Mouse (Mus musculus): ENCODE data around the gene Apoe. TPM values are rescaled to one million over a fixed set of nuclear protein-coding genes. Genes with fewer than 3 reads are reported as not detected.

Gene Apoe
- total RNA-seq, 2 experiments from 2014 or later: 636 to 2,003 TPM

DNA sequence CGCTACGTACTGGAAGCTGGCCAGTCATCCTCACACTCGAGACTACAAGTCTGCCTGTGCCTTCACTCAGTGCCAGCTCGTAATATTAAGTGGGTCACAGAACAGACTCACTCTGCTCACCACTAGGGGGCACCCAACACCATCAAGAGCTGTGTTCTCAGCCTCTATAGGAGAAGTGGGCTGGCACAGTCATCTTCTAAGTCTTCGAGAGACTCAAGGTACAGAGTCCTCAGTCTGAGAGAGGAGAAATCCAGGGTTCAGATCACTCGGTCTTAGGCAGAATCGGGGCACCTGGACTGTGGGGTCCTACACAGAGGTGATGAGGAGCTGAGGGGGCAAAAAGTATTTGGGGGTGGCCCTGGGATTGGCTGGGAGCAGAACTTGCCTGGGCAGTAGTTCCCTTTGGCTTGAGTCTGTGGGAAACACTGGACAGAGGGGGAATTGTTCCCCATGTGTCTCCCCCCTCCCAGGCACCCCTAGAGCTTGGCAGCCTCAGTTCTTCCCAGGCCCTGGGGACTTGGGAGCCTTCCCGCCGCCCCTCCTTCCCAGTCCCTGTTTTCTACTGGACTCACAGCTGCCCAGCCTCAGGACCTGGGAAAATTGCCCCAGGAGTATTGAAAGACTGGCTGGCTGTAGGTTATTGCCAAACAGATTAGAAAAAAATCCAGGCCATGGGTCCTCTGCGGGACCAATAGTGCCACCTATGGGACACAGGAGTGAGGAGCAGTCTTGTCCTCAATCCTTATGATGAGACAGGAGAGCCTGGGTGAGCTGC is 29.9 kb downstream of the Apoe start:
- peak; percentile 59 to 90 for DNase-seq (ENCODE audit: low spot score in 2 of 2)

DNA sequence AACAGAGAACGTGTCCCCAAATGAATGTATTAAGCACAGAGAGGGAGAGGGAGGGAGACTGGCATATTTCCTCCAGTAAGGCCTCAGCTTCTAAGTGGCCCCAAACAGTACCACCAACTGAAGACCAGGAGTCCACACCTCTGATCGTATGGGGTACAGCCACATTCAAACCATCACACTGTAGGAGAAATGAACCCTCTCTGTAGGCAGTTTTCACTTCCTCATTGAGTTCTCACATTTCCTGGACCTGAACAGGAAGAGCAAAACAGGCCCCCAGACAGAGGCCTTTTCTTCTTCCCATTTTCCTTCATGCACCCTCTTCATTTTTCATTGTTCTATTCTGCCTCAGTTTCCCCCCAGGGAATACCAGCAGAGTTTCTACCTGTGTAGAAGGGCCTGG is 31.6 kb downstream of the Apoe start:
- no peak for DNase-seq (ENCODE audit: low spot score in 2 of 2)

GRCm38 (mm10) chr7:19666750-19667149 is 32.2 kb downstream of the Apoe start:
- no peak for DNase-seq (ENCODE audit: low spot score in 2 of 2)

DNA sequence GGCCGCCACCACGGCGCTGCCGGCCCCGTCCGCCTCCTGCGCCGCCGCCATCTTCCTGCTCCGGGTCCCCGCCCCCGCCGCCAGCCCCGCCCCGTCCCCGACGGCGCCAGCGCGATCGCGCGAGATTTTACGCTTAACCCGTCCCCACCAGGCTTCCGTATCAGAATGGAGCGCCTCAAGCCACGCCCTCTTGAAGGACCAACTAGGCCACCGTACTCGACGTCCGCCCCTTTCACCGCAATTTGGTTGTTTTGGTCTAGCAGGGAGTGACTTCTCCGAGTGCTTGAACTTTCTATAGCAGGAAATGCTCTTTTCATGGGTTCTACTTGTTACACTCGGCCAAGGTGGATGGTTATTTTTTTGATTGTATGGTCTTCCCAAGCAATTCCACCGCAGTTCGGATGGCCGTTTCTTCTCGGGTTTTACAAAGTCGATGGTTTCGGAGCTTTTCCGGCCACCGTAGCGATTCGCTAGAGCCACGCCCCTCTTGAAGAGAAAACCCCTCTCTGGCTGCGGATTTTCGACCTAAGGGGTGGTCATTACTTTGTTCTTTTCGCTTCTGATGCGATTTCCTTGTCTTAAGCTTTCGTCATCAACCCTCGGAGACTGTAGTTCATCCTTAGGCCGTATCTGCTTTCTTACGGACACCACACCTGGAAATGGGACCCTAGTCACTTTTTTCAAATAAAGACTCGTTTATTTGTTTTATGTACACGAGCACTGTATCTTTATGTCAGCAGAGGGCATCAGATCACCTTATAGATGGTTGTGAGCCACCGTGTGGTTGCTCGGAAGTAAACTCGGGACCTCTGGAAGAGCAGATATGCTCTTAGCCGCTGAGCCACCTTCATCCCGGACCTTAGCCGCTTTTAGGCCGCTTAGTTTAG is 33.8 kb downstream of the Apoe start, which contains the start of gene Clptm1:
Gene Clptm1 (minus strand): TSS at position 79 of the 887 bp plus-strand sequence.
- peak; percentile 94 to 96 for DNase-seq (ENCODE audit: low spot score in 2 of 2)

GRCm38 (mm10) chr7:19664455-19664954 is 34.5 kb downstream of the Apoe start:
- no peak for DNase-seq (ENCODE audit: low spot score in 2 of 2)

DNA sequence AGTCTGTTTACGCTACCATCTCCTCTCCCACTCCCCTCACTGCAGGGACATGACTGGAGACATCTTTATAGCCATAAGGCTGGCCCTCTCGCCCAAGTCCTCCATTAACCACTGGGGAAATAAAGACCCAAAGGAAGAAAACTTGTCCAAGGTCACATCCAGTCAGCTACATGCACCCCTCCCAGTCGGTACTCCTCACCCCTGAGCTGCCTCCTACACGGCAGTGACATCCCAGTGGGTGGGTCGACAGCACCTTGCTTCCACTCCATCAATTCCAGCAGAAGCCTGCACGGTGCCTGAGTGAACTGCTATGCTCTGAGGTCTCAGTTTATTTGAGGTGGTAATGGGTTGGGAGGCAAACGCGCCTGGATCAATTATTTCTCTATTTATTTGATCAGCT is 35.0 kb downstream of the Apoe start:
- DNase-seq (ENCODE audit: low spot score in 2 of 2): no peak

DNA sequence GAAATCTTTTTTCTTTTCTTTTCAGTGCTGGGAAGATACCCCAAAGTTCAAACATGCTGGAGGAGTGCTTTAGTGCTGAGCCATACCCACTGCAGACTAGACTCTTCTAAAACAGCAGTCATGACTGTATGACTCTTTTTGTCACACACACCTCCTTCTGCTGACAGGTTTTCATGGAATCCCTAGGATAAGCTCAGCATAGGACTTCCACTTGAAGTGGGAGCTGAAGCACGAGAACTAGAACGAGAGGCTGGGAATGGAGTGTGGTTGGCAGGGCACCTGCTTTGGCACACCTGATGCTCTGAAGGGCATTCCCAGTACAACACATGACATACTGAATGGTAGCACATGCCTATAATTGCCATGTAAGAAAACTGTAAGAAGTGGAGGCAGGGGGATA is 46.4 kb downstream of the Apoe start:
- DNase-seq (ENCODE audit: low spot score in 2 of 2): no peak

DNA sequence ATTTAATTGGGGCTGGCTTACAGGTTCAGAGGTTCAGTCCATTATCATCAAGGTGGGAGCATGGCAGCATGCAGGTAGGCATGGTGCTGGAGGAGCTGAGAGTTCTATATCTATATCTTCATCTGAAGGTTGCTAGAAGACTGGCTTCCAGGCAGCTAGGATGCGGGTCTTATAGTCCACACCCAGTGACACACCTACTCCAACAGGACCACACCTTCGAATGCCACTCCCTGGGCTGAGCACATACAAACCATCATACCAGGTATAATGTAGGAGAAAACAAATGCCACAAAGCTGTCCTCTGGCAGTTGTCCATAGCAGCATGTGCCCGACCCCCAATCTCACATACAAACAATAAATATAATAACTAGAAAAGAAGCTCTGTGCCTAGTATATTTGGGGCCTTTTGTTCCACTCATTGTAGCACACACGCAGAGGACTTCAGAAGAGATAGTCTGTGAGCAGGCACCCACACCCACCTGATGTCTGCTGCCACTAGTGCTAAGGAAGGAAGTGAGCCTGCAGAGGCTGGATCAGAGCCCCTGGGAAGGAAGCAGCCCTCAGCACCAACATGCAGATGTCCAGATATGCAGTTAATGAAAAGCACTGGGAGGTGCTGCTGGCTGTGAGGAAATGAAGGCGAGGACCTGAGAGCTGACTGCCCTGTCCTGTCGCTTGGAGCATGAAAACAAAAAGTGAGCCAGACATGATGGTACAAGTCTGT is 47.8 kb downstream of the Apoe start:
- no peak for DNase-seq (ENCODE audit: low spot score in 2 of 2)

Other genes with a start within 250 kb of the Apoe start
- 10 to 100 TPM; 47.7 to 51.6 TPM for gene Mark4, start 240.4 kb downstream of the Apoe start, total RNA-seq (2021)
- 10 to 100 TPM; 26.7 to 28.7 TPM for gene Exoc3l2, start 235.9 kb downstream of the Apoe start, total RNA-seq (2021)
- gene Bloc1s3, start 190.8 kb downstream of the Apoe start, total RNA-seq (2021): 1 to 10 TPM; 7.7 to 8.1 TPM
- 10 to 100 TPM; 67.0 to 76.7 TPM for gene Trappc6a, start 190.8 kb downstream of the Apoe start, total RNA-seq (2021)
- under 1 TPM; 0.17 to 0.28 TPM for gene Nkpd1, start 181.3 kb downstream of the Apoe start, total RNA-seq (2021)
- 10 to 100 TPM; 66.7 to 67.1 TPM for gene Ppp1r37, start 136.1 kb downstream of the Apoe start, total RNA-seq (2021)
- under 1 TPM; 0.25 to 0.39 TPM for gene Zfp296, start 121.9 kb downstream of the Apoe start, total RNA-seq (2021)
- gene Gemin7, start 121.6 kb downstream of the Apoe start, total RNA-seq (2021): 10 to 100 TPM; 67.0 to 68.8 TPM
- gene Clasrp, start 94.7 kb downstream of the Apoe start, total RNA-seq (2021): 10 to 100 TPM; 74.3 to 79.6 TPM
- gene Relb, start 69.8 kb downstream of the Apoe start, total RNA-seq (2021): 10 to 100 TPM; 22.3 to 23.8 TPM
- 100 to 1,000 TPM; 112 to 116 TPM for gene Clptm1, start 34.2 kb downstream of the Apoe start, total RNA-seq (2021)
- gene Apoc2, start 21.2 kb downstream of the Apoe start, total RNA-seq (2021): 10 to 100 TPM in 1 of 2 experiments, 1 to 10 TPM in 1; 3.0 to 81.8 TPM
- 1 to 10 TPM; 3.2 to 9.1 TPM for gene Gm44805, start 17.8 kb downstream of the Apoe start, total RNA-seq (2021)
- 100 to 1,000 TPM in 1 of 2 experiments, 10 to 100 TPM in 1; 82.0 to 218 TPM for gene Apoc4, start 17.7 kb downstream of the Apoe start, total RNA-seq (2021)
- gene Apoc1, start 6.5 kb downstream of the Apoe start, total RNA-seq (2021): 100 to 1,000 TPM; 390 to 714 TPM
- gene Tomm40, start 16.2 kb upstream of the Apoe start, total RNA-seq (2021): 100 to 1,000 TPM; 137 to 139 TPM
- 10 to 100 TPM; 72.0 to 80.6 TPM for gene Nectin2, start 51.3 kb upstream of the Apoe start, total RNA-seq (2021)
- gene Bcam, start 71.8 kb upstream of the Apoe start, total RNA-seq (2021): 10 to 100 TPM; 59.8 to 84.7 TPM
- 1 to 10 TPM in 1 of 2 experiments, under 1 TPM in 1; 0.68 to 1.0 TPM for gene Cblc, start 97.6 kb upstream of the Apoe start, total RNA-seq (2021)
- 10 to 100 TPM in 1 of 2 experiments, 1 to 10 TPM in 1; 9.6 to 11.5 TPM for gene Bcl3, start 123.6 kb upstream of the Apoe start, total RNA-seq (2021)
- gene Gm19345, start 152.8 kb upstream of the Apoe start, total RNA-seq (2021): not detected
- under 1 TPM in 1 of 2 experiments, not detected in 1; 0.20 TPM for gene Ceacam16, start 162.1 kb upstream of the Apoe start, total RNA-seq (2021)
- gene Ceacam19, start 188.8 kb upstream of the Apoe start, total RNA-seq (2021): not detected
- gene Pvr, start 222.0 kb upstream of the Apoe start, total RNA-seq (2021): 10 to 100 TPM; 21.6 to 22.0 TPM